Mouse (Mus musculus) gastrocnemius, postnatal 4 days (tissue): ENCODE data around the gene Nmb. TPM values are rescaled to one million over a fixed set of nuclear protein-coding genes. Genes with fewer than 3 reads are reported as not detected.

Experiments
- DNase-seq, 2 experiments: peaks; one replicate each; pipeline ENCODE4 v3.0.0; 2021 to 2022; ENCODE audit warnings: low spot score in 2 of 2, mixed read lengths in 2 of 2
- total RNA-seq, 2 experiments: library from RNA; stranded (reverse); gene quantifications; 2 replicates each; pipeline ENCODE4 v1.2.3; 2021

Nmb gene
- total RNA-seq, 2 experiments from 2014 or later, result 2.5 to 4.9 TPM

DNA sequence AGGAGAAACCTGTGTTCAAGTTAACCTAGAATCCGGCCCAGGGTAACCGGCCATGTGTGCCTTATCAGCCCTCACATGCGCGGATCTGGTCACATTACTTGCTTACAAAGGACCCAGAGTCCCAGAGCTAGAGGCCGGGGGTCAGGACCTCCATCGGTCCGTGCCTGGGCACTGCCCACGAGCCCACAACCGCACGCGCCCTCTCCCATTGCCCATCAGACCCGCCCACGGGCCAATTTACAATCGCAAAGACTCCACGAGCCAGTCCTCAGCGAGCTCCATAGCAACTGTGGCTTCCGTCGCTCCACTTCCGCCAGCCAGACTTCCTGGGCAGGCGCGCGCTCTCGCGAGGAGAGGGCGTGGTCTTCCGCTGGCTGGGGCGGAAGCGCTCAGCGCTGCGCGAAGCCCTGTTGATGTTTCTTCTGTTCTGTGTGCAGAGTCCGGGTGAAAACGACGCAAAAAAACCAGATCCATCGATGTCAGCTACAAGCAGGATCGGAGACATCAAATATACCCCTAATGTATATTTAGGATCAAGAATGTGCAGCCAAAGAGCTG, 3.9 kb downstream of the Nmb start, which contains the start of gene Wdr73:
TSS of gene Wdr73 (minus strand) at position 326 of the 558 bp plus-strand sequence.
- DNase-seq, result peak; percentile 79 to 90

GRCm38 (mm10) chr7:80897721-80898120, 7.2 kb downstream of the Nmb start:
- DNase-seq, result no peak

GRCm38 (mm10) chr7:80897134-80897533, 7.7 kb downstream of the Nmb start:
- DNase-seq, result no peak

- no peak for DNase-seq
Measured at GRCm38 (mm10) chr7:80894815-80895519, 9.9 kb downstream of the Nmb start.

GRCm38 (mm10) chr7:80894196-80894595, 10.7 kb downstream of the Nmb start:
- no peak for DNase-seq

DNA sequence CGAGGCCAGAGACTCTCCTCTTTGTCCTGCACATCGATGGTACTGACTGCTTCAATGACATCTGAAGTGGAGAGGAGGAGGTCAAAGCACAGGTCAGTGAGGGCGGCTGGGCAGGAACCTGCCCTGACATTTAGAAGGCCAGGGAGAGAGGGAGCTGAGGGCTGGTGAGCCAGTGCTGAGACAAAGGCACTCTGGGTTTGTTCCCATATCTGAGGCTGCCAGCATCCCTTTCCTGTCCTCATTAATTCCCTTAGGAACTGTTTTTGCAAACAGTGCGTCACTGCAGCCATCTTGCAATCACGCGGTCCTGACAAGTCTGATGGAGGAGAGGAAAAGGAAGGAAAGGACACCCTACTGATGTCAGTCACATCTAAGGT, 11.1 kb downstream of the Nmb start:
- no peak for DNase-seq

DNA sequence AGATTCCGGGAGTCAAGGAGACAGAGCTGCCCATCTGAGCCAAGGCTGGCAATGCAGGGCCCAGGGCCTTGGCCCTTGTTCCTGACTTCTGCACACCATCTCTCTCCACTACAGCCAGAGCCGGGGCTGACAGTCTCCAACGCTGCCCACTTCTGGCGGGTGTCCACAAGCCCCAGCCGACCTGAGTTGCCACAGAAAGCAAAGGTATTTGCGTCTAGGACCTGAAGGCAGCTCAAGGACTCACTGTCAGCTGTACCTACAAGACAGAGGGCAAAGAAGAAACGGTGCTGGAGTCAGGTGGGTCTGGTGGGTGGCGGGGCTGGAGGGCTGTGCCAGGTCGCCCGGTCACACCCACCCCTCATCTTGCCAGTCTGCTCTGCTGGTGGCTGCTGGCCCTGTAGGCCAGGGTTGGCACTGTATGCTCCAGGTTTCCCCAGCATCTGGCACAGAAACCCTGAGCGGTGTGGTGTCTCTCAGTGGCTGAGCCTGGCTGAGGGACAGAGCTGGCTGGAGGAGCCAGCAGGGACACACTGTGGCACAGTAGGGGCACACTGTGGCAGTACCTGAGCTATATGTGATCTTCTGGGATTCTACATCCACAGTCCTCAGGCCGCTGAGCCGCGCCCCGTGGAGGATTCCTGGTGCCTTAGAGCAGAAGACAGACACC, 11.7 kb downstream of the Nmb start:
- no peak for DNase-seq

GRCm38 (mm10) chr7:80889841-80890241, 15.0 kb downstream of the Nmb start:
- DNase-seq, result no peak

- DNase-seq, result peak; percentile 48 to 71
Measured at GRCm38 (mm10) chr7:80889021-80889511, 15.8 kb downstream of the Nmb start.

GRCm38 (mm10) chr7:80888595-80888994, 16.3 kb downstream of the Nmb start:
- DNase-seq, result no peak

GRCm38 (mm10) chr7:80885666-80886065, 19.2 kb downstream of the Nmb start:
- no peak for DNase-seq

- DNase-seq, result no peak
Measured at GRCm38 (mm10) chr7:80882830-80883505, 21.9 kb downstream of the Nmb start.

DNA sequence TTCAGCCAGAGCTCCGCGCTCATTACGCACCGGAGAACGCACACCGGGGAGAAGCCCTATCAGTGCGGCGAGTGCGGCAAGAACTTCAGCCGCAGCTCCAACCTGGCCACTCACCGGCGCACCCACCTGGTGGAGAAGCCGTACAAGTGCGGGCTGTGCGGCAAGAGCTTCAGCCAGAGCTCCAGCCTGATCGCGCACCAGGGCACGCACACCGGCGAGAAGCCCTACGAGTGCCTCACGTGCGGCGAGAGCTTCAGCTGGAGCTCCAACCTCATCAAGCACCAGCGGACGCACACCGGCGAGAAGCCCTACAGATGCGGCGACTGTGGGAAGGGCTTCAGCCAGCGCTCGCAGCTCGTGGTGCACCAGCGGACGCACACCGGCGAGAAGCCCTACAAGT, 29.1 kb downstream of the Nmb start:
- no peak for DNase-seq

- no peak for DNase-seq
Measured at GRCm38 (mm10) chr7:80873631-80874030, 31.2 kb downstream of the Nmb start.

DNA sequence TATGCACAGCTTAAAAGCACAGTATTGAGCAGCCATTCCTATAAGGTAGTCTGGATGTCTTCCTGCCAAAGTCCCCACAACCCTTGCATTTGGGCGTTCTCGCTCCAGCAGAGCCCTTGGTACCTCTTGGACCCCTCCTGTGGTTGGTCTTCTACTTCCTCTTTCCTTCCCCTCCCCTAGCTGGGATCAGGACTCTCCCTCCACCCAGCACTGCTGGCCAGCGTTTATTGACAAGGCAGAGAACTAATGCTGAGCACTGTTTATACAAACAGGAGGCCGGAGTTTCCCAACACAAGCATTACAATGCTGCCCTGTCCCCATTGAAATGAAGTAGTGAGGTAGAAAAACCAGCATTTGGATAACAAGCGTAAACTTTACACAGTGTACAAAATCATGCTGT, 31.8 kb downstream of the Nmb start:
- no peak for DNase-seq

GRCm38 (mm10) chr7:80868686-80869085, 36.2 kb downstream of the Nmb start:
- no peak for DNase-seq

DNA sequence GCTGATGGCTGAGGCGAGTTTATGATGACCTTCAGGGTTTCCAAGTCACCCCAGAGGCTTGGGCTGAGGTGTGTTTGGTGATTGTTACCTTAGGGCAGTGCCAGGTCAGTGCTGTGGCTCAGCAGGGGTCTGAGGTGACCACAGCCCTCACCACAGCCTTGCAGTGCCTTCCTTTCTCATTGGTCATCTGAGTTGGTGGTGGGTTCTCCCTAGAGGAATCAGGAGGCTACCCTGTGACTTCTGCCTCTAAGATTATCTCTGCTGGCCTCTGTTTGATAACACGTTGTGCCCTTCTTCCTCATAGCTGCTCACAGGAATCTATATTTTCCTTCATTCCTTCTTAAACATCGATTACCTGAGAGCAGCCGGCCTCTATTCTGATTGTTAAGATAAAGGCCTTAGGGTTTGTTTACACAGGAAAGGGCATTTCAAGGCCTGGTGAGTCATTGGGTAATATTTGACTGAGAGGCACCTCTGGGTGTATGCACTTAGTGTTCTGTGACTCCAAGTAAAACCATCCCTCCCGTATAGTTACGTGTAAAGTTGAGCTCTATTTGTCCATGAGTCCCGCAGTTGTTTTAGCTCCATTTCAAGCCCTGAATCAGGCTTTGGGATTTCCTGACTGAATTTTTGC, 38.2 kb downstream of the Nmb start:
- no peak for DNase-seq

GRCm38 (mm10) chr7:80865521-80865920, 39.4 kb downstream of the Nmb start:
- no peak for DNase-seq

GRCm38 (mm10) chr7:80864831-80865230, 40.0 kb downstream of the Nmb start:
- DNase-seq, result no peak

GRCm38 (mm10) chr7:80864151-80864550, 40.7 kb downstream of the Nmb start:
- DNase-seq, result no peak

DNA sequence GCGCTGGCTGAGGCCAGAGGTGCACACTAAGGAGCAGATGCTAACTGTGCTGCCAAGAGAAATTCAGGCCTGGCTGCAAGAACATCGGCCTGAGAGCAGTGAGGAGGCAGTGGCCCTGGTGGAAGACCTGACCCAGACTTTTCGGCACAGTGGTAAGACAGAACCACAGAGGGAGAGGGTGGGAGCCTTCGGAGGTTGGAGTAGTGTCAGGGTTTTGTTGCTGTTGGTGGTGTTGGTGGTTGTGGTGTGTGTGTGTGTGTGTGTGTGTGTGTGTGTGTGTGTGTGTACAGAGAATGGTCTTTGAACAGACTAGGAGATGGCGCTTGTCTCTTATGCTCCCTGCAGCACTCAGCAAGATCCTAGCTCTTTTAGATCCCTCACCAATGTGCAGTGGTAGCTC, 41.4 kb downstream of the Nmb start:
- no peak for DNase-seq
